Mouse (Mus musculus) kidney, postnatal 25 days (tissue): Measurements from ENCODE around the gene Pxk.

ENCODE experiments used
- DNase-seq, 2 experiments: peaks; one replicate each; pipeline ENCODE4 v3.0.0; 2021; ENCODE audit warnings: mixed read lengths in 2 of 2

Gene Pxk

DNA sequence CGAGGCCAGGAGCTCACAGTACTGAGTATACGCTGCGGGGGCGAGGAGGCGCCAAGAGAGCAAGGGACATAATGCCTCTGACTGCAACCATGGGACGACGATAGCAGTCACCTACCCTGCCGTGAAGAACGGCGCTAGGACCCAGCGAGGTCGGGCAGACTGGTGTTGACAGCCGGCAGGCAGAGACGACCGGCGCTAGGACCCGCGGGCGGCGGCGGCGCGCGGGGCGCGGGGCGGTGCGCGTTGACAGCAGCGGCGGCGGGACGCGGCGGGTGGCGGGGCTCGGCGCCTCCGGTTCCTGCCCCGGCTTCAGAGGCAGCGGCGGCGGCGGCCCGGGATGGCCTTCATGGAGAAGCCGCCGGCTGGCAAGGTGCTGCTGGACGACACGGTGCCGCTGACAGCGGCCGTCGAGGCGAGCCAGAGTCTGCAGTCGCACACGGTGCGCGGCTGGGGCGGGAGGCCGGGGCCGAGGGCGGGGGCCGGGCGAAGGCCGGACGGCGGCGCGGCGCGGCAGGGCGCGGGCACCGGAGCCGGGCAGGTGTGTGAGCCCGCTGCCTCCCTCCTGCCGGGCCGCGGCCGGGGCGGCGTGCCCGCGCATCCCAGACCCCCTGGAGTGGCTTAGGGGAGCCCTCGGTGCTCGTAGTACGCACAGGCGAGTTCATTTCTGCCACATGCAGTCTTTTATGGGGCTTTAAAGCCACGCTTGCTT lies at the start of gene Pxk:
Gene Pxk (plus strand): TSS at position 234 of the 709 bp plus-strand sequence.
- DNase-seq = peak; percentile 94 to 97

DNA sequence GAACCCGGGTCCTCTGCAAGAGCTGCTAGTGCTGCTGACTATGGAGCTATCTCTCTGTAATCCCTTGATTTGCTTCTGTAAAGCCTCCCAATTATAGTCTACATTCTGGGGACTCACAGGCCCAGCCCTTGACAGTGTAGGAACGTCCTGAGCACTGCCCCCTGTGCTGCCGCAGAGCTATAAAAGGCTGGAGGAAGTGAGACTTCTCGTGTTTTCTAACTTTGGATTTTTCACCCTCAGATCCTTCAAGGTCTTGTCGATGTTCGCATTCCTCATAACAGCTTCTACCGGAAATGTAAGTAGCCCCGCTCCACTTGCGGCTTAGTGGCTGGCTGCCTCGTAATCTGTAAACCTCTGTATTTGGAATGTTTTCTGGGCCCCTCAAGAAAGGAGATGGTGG lies 48.7 kb upstream of the Pxk start:
- DNase-seq = no peak

DNA sequence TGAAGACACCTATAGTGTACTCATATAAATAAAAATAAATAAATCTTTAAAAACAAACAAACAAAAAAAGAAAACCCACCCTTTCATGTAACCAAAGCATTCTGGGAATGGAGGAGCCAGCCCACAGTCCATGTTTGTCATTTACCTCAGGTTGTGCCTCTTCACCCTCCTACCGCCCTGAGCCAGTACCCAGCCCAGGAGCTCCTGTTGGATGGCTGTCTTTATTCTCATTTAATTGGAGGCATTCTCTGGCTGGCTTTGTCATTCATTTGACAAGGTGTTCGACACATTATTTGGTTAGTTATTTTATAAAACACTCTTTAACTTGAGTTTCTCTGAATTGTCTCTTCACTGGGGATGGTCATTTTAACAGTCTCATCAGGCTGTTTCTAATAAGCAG lies 46.1 kb upstream of the Pxk start:
- no peak for DNase-seq

DNA sequence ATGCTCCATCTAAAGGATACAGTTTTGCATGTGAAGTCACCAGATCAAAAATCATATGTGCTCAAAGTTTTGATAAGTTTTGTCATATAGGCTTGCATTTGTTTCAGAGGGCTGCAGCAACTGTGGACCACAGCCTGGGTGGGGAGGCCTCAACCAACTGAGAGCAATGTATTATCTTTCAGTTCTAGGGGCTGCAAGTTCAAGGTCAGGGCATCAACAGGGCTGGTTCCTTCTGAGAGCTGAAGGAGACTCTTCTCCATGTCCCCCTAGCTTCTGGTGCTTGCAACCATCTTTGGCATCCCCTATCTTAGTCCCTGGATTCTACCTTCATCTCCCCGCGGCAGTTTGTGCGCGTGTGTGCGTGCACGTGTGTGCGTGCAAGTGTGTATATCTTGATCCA lies 45.4 kb upstream of the Pxk start:
- DNase-seq = no peak

DNA sequence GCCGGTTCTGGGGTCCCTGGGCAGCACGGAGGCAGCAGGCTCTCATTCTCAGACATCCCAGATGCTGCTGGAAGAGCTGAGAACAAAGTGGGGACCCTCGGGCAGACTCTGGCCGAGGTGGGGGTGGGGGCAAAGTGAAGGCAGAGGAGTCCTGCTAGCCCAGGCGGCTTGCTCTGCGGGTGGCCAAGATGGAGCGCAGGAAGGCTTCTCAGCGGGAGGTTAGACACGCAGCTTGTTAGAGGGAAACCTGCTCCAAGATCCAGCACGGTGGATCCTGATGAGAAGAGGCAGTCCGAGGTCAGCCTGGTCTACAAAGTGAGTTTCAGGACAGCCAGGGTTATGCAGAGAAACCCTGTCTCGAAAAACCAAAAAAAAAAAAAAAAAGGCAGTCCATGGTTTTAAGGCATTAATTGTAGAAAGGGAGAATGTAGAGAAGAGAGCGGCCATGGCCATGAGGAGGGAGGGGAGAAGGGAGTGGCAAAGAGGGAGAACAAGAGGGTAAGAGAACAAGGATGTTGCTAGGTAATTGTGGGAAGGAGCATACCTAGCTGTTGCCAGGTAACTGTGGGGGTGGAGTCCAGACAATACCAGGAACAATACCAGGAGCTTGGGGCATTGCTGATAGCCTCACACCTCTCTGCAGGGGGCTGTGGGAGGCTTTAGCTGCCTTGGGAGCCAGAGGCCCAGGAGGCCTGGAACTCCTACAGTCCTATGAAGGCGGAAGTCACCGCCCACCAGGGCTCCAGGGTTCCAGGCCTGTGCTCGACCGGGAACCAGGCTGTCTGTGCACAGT lies 43.5 kb upstream of the Pxk start:
- no peak for DNase-seq

DNA sequence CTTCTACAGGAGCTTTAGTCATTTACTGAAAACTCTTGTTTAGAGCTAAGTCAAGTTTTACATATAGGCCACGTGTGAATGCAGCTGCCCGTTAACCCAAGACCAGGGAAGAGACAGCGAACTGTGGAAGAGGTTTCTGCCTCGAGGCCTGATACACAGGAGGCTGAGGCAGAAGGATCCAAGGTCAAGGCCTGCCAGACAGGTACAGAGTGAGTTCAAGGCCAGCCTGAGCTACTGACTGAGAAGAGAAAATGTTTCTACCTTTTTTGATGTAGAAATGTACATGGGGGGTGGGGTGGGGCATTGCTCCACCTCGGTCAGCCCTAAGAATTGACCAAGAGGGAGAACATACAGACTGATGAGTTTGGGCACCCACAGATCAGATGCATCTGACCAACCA lies 41.9 kb upstream of the Pxk start:
- no peak for DNase-seq

DNA sequence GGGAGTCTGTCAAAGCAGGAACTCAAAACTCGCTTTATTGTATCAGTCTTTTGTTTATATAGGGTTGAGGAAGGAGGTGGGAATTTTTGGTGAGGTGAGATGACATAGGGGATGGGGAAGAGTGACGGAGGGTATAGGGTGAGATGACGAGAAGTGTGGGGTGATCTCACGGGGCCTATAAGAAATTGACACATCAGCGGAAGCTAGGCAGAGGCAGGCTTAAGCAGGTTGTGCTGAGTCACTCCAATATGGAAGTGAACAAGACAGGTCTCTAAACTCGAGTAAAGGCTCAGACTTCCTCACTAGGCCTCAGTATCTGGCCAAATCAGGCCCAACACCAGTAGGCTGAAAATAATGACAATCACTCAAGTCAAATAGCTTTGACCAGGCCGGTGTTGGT lies 38.1 kb upstream of the Pxk start:
- no peak for DNase-seq

DNA sequence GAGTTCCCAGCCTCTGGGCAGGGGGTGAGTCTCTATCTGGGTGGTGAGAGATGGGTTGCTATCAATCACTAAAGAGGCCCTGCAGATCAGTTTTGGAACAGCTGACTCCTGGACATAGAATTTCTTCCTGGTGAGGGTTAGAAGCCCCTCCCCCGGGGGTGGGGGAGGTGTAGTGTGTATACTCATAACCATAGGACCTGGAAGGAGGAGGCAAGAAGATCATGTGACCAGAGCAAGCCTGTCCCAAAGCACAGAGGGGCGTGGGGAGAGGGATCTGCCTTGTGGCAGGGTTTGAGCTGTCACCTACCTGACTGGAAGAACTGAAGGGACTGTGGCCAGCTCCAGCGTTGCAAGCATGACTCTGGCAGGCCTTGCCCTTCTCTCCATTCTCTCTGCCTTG lies 35.9 kb upstream of the Pxk start:
- no peak for DNase-seq

DNA sequence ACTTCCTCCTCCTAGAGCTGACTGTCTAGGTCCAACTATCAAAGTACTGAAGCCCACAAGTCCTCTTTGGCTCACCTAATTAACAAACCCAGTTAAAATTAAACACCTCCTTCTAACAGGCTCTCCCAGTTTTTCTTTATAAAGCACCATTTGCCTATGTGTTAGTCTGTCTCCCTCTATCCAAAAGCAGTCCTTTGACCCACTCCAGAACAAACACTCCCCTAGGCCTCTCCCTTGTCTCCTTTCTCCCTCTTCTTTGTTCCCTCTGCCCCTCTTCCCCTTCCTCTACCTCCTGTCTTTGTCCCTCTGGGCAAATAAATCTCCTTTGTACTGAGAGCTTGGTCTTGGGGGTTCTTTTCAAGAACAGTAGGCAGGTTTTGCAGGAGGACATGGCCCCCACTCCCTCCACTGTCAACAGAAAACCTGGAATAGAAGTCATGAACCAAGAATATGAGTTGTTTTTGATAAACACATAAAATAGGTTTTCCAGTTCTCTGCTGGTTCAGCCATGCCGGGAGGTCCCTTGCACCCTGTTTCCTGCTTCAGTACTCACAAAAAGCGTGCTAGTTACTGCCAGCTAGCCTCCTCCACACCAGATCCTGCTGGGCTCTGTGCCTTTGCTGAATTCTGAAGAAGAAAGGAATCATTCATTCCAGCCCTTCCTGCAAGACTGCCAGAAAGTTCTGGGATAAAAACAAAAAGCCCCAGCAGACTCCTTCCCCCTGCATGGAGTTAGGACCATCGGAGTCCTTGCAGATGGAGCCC lies 35.3 kb upstream of the Pxk start:
- no peak for DNase-seq

DNA sequence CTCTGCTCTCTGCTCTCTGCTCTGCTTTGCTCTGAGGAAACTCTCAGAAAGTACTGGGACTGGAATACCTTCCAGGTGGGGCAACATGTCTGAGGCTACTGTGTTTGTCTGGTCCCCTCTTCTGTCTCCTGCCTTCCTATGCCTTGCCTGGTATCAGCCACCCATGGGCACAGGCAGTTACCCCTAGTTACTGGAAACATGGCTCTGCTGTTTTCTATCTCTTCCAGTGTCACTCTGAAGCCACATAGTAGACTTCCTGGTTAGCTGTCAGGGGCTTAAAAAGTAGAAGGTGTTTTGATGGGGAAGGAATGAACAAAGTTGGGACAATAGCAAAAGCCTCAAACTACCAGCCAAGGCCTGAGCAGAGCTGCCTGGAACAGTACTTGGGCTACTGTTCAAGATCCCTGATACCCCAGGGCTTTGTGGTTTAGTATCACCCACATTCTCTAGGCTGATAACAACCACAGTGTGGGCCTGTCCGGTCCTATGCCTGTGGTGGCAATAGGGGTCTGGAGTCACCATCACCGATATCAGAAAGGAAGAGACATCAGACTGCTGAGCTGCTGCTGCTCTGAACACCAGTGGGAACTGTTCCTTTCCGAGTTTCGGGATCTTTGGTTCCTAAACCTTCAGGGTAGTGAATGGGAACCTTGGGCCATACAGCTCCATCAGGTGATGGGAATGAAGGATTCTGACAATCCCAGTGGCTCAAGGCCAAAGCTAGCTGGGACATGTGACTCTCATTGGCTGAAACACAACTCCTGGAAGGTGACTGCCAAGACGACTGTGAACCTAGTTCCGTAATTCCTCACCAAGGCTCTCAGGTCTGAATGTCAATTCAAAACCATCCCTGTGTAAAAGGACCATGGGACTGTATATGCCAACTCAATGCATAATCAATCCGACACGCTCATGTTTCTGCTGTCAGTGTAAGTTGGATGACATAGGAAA lies 33.9 kb upstream of the Pxk start:
- DNase-seq = no peak

DNA sequence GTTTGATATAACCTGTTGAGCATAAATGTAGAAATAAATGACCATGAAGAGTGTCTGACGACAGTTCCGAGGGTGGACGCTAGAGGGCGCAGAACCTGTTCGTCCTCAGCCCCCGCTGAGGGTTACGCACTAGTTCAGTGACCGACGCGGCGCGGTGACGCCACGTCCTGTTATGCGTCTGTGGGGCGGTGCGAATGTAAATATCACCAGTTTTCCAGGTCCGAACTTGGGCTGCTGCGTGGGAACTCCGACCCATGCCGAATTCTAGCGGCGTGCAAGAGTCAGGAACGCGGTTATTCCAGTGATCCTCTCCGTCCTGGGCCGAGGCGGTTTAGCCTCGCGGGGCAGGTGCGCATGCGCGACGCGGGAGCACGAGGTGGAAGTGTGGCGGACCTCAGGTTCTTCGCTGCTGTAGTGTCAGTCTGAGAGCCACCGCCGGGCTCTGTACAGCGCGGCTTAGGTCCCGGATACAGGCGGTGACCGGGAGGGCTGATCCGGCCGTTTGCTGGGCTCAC lies 17.8 kb upstream of the Pxk start, which contains the start of gene Rpp14:
Gene Rpp14 (plus strand): TSS at position 203 of the 515 bp plus-strand sequence.
- DNase-seq = peak; percentile 96 to 98

DNA sequence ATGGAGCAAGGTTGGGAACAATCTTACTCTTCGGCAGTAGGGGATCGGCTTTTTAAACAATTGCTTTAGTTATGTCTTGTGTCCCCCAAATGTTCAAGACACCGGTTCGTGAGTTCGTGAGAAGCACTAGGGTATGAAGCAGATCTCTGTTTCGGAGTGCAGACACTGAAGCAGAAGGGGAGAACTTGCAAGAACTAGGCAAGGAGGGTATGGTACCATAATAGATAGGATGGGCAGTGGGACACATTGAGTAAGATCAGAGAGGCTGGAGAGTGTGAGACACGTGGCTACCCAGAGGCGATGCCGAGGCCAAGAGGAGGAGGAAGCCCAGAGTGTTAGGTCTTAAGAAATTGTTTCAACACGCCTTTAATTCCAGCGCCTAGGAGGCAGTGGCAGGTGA lies 17.3 kb upstream of the Pxk start:
- peak in 1 of 2 experiments; percentile 41 for DNase-seq

DNA sequence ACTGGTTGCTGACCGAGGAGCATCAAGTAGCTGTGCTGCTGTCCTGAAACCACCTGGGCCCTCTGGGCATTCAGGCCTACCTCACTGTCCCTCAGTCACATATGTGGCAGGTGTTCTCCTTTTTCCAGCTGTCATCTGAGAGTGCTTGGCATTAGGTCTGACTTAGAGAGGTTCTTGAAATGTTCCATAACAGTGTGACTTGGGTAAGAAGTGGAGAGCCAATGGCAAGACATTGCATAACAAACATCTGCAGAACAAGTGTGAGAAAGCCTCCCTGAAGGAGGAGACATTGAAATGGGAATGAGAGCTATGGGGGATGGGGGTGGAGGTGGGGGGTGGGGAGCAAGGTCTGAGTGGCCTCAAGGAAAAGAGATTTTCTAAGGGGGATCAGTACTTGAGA lies 15.1 kb upstream of the Pxk start:
- no peak for DNase-seq

DNA sequence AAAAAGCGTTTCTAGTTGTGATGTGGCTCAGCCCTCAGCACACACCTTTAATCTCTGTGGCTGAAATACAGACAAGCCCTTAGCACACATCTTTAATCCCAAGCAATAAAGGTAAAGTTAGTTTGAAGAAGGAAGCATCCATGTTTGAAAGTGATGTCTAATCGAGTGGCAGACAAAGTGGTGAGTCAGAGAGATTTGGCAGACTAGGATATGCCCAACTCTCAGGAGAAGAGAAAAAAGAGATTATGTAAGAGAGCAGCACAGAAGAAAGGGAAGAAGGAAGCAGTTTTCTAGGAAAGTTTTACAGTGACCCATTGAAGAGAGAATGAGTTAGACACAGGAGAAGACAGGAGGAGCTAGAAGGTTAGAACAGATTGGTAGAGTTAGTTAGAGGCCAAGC lies 9.0 kb upstream of the Pxk start:
- DNase-seq = no peak

DNA sequence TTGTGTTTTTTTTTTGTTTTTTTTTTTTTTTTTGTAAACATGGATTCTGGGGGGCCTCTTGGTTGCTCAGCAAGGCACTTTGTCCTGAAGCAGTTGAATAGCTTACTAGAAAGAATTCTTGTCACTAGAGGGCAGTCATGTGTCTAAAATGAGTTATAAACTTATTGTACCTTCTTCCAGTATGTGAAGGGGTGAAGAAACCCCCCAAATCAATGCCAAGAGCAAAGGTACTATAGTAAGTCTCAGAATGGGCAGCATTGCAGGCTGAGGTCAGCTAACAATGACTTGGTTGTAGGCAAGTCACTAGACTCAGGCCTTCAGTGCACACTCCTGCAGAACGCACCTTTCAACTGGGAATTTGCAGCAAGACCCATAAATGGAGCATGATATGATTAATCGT lies 5.4 kb upstream of the Pxk start:
- DNase-seq = no peak

DNA sequence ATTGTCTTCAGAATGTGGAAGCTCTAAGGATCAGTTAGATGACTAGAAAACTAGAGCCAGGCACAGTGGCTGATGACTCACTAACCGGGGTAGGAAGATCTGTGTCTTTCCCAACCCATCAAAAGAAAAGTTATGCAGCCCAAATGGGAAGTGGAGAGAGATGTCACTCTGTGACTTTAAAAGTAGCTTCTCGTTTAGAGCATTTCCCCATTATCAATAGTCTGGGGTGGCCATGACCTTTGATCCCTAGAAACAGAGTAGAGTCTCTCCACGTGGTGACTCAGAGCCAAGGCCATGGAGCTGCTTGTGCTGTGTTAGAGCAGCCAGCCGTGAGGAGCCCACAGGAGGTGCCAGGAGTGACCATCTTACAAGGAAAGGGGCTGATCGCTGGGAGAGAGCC lies 4.6 kb upstream of the Pxk start:
- DNase-seq = no peak

DNA sequence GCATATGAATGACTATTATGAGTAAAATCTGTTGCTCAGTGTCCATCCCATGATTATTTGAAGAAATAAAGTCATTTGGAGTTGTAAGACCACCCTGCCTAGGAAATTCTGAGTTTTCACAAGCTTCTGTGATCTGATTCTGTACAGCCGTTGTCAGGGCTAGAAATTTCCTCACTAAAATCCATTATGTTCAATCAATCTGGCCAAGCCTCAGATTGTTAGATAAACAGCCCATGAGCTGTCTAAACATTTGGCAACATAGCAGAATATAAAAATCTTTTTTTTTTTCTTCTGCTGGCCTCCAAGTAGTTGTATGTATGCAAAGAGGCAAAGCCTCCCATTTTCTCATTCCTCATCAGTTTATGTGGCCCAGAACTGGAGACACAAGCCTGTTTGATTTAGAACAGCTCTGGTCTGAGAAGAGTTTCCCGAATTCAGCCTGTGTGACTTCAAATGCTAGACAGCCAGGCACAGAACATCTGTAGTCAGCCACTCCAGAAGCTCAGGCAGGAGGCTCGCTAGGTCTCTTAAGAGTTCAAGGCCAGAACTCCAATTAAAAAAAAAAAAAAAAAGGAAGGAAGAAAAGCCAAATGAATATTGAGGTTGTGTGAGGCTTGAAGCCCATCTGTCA lies 3.0 kb upstream of the Pxk start:
- DNase-seq = no peak

DNA sequence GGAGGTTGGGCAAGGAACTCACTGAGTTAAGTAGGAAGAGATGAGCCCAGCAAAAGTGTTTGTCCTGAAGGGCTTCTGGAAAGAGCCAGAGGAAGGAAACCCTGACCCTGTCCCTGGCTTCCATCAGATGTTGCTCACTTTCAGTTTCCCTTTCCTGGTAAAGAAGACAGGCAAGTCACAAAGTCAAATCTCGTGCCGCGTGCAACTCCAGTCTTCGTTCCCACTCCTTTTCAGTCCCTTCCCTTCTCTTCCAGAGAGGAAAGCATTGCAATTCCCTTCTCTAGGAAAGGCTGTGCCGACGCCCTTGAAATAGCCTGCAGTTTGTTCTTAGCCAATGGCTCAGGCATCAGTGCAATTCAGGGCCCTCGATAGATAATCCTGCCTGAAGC lies 2.5 kb upstream of the Pxk start:
- DNase-seq = peak; percentile 51 to 59

DNA sequence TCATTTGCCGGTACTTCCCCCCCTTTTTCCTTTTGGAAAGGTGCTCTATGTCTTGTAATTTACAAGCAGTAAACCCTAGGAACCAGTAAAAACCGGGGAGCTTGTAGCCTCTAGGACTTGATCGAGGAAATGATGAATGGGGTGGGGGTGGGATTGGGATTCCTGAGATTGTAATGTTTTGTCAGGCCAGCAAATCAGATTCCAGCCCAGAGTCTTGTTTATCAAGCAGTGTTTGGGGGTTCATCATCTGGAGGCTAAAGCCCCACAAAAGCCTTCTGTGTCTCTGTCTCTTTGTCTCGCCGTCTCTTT lies 630 bp downstream of the Pxk start:
- DNase-seq = no peak

DNA sequence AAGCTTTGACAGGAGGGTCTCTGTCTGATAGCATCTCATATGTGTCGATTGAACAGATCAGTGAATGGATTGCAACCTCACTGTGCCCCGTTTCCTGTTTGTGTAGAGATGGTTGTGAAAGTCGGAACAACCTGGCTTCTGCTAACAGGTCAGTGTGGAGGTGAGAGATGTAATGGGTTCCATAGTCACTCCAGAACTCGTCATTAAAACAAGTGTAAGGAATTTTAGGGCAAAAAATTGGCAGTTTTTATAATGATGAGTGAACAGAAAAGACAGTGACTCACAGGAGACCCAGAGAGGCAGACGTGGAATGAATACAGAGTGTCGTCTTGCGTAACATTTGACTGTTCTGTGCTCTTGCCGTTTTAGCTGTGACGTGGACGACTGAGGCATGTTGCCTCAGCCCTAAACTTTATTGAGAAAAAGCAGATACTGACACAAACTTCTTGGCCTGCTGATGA lies 1.6 kb downstream of the Pxk start:
- no peak for DNase-seq

DNA sequence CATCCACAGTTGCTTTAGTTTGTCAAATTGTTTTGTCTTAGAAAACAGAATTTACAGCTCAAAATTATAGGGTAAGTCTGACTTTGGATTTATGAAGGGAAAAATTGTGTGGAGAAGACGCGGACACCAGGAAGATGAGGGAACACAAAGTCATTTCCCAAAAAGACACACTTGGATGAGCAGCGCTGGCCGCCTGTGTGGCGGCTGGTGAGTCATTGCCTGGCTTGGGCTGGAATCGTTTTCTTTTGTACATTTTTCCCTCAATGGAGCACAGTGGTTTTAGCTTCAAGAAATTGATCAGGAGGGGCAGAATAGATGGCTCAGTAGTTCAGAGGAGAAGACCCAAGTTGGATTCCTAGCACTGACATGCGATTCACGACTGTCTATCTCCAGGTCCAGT lies 3.9 kb downstream of the Pxk start:
- DNase-seq = peak in 1 of 2 experiments; percentile 56

DNA sequence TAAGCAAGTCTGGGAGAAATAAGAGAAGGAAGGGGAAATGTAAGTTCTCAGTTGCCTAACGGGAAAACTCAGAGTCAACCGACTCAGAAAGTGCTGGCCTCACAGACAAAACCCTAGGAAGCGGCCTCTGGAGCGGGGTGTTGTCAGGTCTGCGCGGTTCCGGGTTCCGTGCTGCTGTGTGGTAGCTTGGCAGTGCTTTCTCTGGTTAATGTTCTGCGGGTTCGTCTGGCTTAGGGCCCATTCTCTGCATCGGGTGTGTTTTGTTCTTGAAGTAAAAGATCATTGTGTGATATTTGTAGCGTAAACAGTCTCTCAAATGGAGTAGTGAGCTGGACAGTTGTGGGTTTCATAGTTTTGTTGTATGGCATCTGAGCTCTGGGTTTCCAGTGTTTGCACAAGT lies 4.7 kb downstream of the Pxk start:
- peak; percentile 83 to 85 for DNase-seq
